Mouse (Mus musculus) right cerebral cortex, adult 2 months (tissue): ENCODE data around the gene Dnajc13.

Experiments
- DNase-seq, 2 experiments: peaks; one replicate each; pipeline ENCODE4 v3.0.0; 2021 to 2022; ENCODE audit warnings: low spot score in 2 of 2

Dnajc13 gene

GRCm38 (mm10) chr9:104262823-104263352 lies at the start of gene Dnajc13:
TSS of gene Dnajc13 (minus strand) at chr9:104262930.
- peak; percentile 96 to 97 for DNase-seq

DNA sequence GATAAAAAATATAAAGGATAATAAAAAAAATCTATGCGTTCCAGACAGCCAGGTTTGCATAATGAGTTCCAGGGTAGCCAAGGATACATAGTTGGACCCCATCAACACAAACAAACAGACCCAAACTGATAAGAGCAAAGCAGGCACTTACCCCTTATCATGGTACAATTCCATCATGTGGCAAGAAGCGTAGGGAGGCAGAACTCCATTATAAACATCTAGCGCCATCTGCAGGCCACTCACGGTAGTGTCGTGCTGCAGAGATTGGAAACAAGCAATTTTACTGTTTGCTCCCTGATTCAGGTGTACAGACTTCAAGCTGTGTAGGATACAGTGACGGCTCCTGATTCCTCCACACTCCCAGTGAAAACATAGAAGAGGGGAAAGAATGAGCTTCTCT lies 44.0 kb upstream of the Dnajc13 start:
- peak; percentile 90 to 92 for DNase-seq

DNA sequence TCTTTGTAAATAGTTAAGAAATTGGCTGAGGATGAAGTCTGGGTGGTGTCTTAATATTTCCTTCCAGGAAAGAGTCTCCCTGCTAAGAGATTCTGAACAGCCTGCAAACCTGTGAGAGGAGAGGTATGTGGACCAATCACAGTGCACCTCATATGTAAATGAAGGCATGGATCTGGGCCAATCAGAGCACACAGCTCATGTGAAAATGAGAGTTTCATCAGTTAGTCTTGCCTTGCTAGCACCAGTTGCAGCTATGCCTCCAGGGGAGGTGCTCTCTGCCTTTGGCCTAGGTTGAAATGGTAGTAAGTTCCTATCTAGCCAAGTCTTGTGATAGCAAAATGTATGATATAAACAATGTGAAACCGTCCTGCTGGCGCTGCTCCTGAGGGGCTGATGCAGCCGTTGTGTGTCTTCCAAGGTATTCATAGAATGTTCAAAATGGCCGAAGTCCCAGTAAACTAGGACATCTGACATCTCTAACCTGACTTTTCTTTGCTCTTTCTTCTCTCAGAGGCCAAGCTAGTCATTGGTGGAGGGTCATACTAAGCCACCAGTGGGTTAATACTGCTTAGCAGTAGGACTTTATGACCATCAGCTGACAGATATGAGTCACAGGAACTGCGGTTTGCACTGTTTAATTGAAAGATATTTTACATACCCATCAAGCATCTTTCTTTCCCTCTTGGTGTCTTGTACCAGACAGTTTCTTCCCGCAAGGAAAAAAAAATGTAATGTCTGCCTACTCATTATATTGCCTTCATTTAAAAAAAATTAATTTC lies 42.8 kb upstream of the Dnajc13 start:
- no peak for DNase-seq

GRCm38 (mm10) chr9:104304800-104305199 lies 42.1 kb upstream of the Dnajc13 start:
- no peak for DNase-seq

DNA sequence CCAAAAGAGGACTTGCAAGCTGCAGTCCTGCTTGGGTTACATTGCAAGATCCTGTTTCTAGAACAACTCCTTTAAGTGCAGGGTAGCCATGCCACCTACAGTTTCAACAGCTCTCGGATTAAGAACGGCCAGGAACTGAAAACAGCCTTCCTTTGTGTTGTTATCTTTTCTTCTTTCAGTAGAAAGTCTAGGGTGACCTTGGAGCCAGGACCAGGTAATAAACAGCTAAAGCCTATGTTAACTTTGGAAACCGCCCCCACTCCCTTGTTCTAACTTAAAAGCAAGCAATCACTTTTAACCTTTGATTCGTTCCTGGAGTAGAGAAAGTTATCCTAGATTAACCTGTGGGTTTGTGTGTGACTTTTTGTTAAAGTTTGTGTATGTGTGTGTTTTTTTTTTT lies 41.6 kb upstream of the Dnajc13 start:
- DNase-seq: no peak

DNA sequence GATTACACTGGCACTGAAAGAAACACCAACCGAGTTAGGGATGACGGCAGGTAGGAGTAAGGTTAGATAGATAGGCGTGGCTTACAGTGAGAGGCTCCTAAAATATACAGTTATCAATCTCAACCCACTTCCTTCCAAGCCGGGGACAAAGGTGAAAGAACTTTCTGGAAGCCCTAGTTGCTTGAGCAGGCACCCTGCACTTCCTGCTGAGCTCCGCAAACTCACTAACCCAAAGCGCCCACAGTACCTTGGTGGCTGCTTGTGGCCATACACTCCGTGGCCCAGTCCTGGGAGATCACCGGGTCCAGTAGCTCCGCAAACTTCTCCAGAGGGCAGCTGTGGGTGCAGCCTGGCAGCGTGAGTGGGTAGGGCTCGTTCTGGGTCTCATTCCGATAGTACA lies 37.8 kb upstream of the Dnajc13 start:
- DNase-seq: no peak

GRCm38 (mm10) chr9:104297041-104297440 lies 34.3 kb upstream of the Dnajc13 start:
- DNase-seq: no peak

DNA sequence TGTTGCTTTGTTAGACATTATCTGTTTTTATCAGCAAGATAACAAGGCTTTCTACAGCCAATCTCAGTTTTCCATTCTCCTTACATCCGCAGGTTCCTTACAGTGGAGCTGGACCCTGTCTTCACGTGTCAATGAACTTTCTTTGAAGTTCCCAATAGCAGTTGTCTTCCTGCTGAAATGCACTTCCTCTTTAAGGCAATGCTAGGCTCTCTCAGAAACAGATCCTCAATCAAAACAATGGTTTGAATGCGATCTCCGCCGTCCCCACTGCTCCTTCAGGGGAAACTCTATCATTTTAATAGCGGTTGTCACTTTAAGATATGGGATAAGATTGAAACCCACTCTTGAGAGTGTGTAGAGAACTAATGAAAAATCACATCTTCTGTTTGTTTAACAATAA lies 22.2 kb upstream of the Dnajc13 start:
- DNase-seq: no peak

GRCm38 (mm10) chr9:104282536-104282935 lies 19.8 kb upstream of the Dnajc13 start:
- no peak for DNase-seq

DNA sequence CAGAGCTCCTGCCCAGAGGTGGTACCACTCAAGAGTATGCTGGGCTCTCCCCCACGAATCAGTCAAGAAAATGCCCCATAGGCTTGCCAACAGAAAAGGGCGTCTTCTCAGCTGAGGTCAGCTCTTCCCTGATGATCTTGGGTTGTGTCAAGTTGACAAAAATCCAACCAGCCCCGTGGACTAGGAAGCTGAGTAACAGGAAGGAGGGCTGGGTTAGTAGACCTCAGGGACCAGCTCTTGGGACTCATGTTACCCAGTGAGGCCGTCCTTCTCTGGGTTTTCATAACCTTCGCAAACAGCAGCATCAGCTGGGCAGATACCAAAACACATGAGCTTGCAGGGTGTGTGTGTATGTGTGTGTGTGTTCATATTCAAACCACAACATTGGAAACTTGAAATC lies 19.0 kb upstream of the Dnajc13 start:
- no peak for DNase-seq

DNA sequence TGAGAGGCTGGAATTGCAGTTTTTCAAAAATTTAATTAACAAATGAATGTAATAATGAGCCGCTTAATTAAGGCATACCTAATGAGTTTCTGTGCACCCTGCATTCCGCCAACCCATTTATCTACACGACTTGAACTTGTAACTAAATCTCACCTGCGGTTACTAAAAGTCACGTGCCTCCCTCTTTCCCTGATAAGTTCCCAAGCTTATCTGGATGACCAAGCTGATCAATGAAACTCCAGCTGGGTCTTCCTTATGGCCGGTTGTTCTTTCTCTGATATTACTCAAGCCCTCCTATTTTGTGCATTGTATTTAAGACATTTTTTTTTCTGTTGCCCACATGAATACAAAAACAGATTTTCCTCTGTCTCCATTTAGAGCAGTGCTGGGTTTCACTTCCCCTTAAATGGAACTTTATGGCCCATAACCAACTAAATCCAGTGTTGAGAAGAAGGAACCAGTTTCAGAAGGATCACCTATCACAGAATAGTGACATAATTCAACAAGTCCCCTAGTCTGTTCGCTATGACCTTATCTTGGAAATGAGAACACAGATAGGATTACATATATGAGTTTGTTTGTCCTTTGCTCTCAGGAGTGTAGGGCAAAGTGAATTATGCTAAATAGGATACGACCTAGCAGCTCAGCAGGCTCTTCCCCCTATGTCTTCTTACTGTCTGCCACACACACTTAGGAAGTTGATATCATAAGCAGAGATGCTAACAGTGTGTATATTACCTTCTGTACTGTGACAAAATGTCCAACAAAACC lies 18.2 kb upstream of the Dnajc13 start:
- DNase-seq: no peak

DNA sequence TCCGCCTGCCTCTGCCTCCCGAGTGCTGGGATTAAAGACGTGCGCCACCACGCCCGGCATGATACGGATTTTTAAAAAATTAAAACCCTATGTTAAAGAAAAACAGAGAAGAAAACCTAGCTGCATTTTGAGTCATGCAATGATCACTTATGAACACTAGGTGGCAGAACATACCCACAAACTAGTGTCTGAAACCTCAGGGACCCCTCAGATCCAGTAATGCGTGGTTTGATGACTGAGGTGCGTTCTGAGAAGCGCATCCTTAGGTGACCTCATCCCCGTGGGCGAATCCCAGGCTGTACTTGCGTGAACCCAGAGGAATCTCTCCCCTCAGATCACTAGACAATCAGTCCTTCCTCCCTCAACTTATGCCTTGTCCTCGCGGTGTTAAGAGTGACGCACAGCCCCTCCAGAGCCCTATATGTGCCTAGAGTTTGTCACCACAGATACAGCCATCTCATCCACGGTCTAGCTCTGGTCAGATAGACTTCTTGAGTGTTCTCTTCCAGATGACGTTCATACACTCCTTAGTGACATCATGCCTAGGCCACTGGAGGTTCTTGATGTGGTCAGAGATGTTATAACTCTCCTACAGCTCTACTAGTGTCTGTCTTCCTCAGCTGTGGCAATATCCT lies 14.9 kb upstream of the Dnajc13 start:
- peak; percentile 43 for DNase-seq

DNA sequence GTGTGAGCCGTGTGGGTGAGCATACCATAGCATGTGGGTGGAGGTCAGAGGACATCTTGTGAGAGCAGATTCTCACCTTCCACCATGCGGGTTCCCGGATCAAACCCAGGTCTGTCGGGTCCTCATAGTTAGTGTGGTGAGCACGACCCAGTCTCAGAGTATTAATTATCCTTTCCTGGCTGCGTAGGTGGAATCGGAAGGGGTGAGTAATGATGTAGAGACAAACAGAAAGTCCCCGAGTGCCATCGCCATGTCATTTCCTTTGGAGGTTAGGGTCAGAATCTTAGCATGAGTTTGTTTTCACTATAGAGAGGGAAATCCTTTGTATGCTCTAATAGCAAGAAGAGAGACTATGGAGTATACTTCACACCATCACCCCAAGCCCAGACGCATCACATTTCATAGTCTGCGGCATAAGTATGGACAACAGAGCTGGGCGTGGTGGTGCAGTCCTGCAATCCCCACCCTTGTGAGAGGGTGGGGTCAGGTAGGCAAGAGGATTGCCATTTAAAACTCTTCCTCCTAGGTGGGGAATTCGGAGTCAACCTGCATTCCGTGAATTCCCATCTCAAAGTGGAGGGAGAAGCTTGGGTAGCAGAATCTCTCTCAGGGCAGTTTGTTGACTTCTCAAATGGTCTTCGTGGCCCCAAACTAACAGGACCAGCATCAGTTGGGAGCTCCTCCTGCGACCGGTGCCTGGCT lies 12.5 kb upstream of the Dnajc13 start:
- DNase-seq: no peak

GRCm38 (mm10) chr9:104272057-104272456 lies 9.3 kb upstream of the Dnajc13 start:
- no peak for DNase-seq

GRCm38 (mm10) chr9:104271642-104272041 lies 8.9 kb upstream of the Dnajc13 start:
- no peak for DNase-seq

DNA sequence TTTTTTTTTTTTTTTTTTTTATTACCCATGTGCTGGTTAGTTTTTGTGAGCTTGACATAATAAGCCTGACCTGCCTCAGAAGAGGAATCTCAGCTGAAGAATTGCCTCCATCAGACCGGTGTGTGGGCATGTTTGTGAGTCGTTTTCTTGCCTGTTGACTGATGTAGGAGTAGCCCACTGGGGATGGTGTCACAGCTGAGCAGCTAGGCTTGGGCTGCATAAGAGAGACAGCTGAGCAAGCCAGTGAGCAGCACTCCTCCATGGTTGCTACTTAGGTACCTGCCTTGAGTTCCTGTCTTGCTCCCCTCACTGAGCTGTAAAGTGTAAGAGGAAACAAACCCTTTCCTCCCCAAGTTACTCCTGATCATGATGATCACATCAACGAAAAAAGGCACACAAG lies 7.2 kb upstream of the Dnajc13 start:
- no peak for DNase-seq

- DNase-seq: peak; percentile 52 to 59
Observed at GRCm38 (mm10) chr9:104269349-104269871, 6.7 kb upstream of the Dnajc13 start.

GRCm38 (mm10) chr9:104264567-104264966 lies 1.8 kb upstream of the Dnajc13 start:
- no peak for DNase-seq

- DNase-seq: peak in 1 of 2 experiments; percentile 36
Observed at GRCm38 (mm10) chr9:104262016-104262762, 541 bp downstream of the Dnajc13 start.

- DNase-seq: no peak
Observed at GRCm38 (mm10) chr9:104260306-104260705, 2.4 kb downstream of the Dnajc13 start.

GRCm38 (mm10) chr9:104256085-104256484 lies 6.6 kb downstream of the Dnajc13 start:
- DNase-seq: no peak
